Mouse (Mus musculus): ENCODE results near the gene Ccin. TPM values are rescaled to one million over a fixed set of nuclear protein-coding genes. Genes with fewer than 3 reads are reported as not detected.
A peak's percentile ranks its signal among the peaks of the same experiment; 100 is the strongest.

Ccin gene
- not detected in 2 replicates for polyA plus RNA-seq (2012)

DNA sequence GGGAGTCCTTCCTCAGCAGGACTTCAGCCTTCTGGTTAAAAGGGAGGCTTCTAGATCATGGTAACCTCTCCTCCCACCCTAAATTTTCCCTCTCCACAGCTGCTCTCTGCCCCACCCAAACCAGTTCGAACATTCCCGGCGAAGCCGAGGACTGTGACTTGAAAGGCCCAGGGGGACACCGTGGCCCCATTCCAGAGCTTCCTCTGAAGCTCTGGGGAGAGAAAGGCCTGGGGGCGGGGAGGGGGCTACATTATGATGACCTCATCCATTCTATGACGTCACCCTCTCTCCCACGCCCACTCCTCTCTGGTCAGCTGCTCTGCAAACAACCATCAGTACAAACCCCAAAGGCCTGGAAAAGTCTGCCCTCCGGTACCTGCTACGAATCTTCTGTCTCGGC is at the start of gene Ccin:
Gene Ccin, plus strand, starts transcription at position 303 of the 400 bp plus-strand sequence.
- Histone ChIP-seq H3K4me3 (replicated peaks) (peak within 1 kb of the TSS; percentile 57), H3K36me3 (ENCODE audit: control insufficient read depth) (peaks cover 18% of the 10 kb centered on the region), H3K4me1 (ENCODE audit: control insufficient read depth) (peaks cover 14% of the 10 kb centered on the region), H3K9me3 (ENCODE audit: control insufficient read depth, low read length) (no peaks in the 10 kb centered on the region), H3K27me3 (ENCODE audit: control insufficient read depth) (peaks cover 7% of the 10 kb centered on the region)
- no peak for TF ChIP-seq GATA1 (IDR thresholded peaks at IDR 0.05; ENCODE audit: low read length)
- no peak for TF ChIP-seq TAL1 (IDR thresholded peaks at IDR 0.05; ENCODE audit: low read length)

DNA sequence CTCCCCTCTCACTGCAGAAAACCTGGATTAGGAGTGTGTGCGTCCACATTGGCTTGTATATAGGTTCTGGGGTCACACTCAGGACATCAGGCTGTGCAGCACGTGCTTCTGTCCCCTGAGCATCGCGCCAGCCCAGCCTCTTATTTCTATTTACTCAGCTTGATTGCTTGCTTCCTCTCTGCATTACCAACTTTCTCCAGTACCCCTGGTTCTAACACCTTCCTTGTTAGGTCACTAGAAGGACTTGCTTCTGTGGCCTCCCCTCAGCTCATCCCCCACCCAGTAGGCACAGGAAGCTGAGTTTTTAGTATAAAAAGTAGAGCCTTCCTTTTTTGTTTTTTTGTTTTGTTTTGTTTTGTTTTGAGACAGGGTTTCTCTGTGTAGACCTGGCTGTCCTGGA is 47.1 kb upstream of the Ccin start:
- Histone ChIP-seq H3K9me3 (ENCODE audit: control insufficient read depth, low read length) (no peaks in the 10 kb centered on the region), H3K27me3 (ENCODE audit: control insufficient read depth) (no peaks in the 10 kb centered on the region), H3K36me3 (ENCODE audit: control insufficient read depth) (no peaks in the 10 kb centered on the region), H3K4me3 (replicated peaks) (no peak overlapping the region), H3K4me1 (ENCODE audit: control insufficient read depth) (peaks cover 5% of the 10 kb centered on the region)
- no peak for TF ChIP-seq GATA1 (IDR thresholded peaks at IDR 0.05; ENCODE audit: low read length)

GRCm38 (mm10) chr4:43936749-43937674 is 46.3 kb upstream of the Ccin start:
- H3K36me3 ChIP-seq (ENCODE audit: control insufficient read depth), result no peaks in the 10 kb centered on the region
- TF ChIP-seq GATA1 (IDR thresholded peaks at IDR 0.05; ENCODE audit: low read length) (no peak), TAL1 (IDR thresholded peaks at IDR 0.05; ENCODE audit: low read length) (no peak)
- no peaks in the 10 kb centered on the region for H3K27me3 ChIP-seq (ENCODE audit: control insufficient read depth)
- H3K4me3 ChIP-seq (replicated peaks), result no peak overlapping the region
- H3K4me1 ChIP-seq (ENCODE audit: control insufficient read depth), result peaks cover 5% of the 10 kb centered on the region
- no peaks in the 10 kb centered on the region for H3K9me3 ChIP-seq (ENCODE audit: control insufficient read depth, low read length)

- Histone ChIP-seq H3K4me1 (ENCODE audit: control insufficient read depth) (peaks cover 5% of the 10 kb centered on the region), H3K27me3 (ENCODE audit: control insufficient read depth) (no peaks in the 10 kb centered on the region), H3K36me3 (ENCODE audit: control insufficient read depth) (no peaks in the 10 kb centered on the region), H3K4me3 (replicated peaks) (no peak overlapping the region), H3K9me3 (ENCODE audit: control insufficient read depth, low read length) (no peaks in the 10 kb centered on the region)
- TF ChIP-seq TAL1 (IDR thresholded peaks at IDR 0.05; ENCODE audit: low read length) (no peak), GATA1 (IDR thresholded peaks at IDR 0.05; ENCODE audit: low read length) (no peak)
Observed at GRCm38 (mm10) chr4:43941315-43941714, 42.0 kb upstream of the Ccin start.

- H3K36me3 ChIP-seq (ENCODE audit: control insufficient read depth), result no peaks in the 10 kb centered on the region
- no peaks in the 10 kb centered on the region for H3K4me1 ChIP-seq (ENCODE audit: control insufficient read depth)
- no peak overlapping the region for H3K4me3 ChIP-seq (replicated peaks)
- no peaks in the 10 kb centered on the region for H3K27me3 ChIP-seq (ENCODE audit: control insufficient read depth)
- no peak for TF ChIP-seq GATA1 (IDR thresholded peaks at IDR 0.05; ENCODE audit: low read length)
- no peak for TF ChIP-seq TAL1 (IDR thresholded peaks at IDR 0.05; ENCODE audit: low read length)
- H3K9me3 ChIP-seq (ENCODE audit: control insufficient read depth, low read length), result no peaks in the 10 kb centered on the region
Observed at GRCm38 (mm10) chr4:43942421-43942820, 40.9 kb upstream of the Ccin start.

GRCm38 (mm10) chr4:43947571-43947970 is 35.7 kb upstream of the Ccin start:
- no peaks in the 10 kb centered on the region for H3K36me3 ChIP-seq (ENCODE audit: control insufficient read depth)
- H3K27me3 ChIP-seq (ENCODE audit: control insufficient read depth), result no peaks in the 10 kb centered on the region
- no peak overlapping the region for H3K4me3 ChIP-seq (replicated peaks)
- no peak for TF ChIP-seq GATA1 (IDR thresholded peaks at IDR 0.05; ENCODE audit: low read length)
- TF ChIP-seq TAL1 (IDR thresholded peaks at IDR 0.05; ENCODE audit: low read length), result no peak
- no peaks in the 10 kb centered on the region for H3K9me3 ChIP-seq (ENCODE audit: control insufficient read depth, low read length)
- no peaks in the 10 kb centered on the region for H3K4me1 ChIP-seq (ENCODE audit: control insufficient read depth)

DNA sequence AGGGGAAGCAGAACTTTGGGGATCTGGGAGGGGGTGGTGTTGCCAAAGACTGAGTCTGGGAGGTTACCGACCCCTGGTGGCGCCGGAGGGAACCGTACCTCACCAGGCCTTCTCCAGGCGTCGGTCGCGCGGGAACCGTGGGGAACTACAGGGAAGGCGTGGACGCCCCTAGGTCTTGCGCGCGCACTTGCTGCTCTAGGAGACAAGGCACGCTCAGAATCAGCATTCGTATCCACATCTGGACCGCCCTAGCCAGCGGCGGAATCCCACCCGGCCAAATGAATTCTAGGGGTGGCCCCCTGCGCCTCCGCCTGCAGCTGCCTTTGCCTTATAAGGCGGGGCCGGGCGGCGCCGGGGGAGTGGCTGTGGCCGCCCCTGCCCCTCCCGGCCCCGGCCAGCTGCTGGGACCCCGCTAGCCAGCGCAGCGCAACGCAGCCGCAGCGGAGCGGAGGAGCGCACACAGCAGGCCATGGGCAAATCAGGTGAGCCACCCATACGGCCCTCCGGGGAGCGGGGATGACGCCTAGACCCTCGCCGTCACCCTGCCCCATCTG is 25.9 kb upstream of the Ccin start, which contains the start of gene Glipr2:
Gene Glipr2, plus strand, starts transcription at position 110 of the 554 bp plus-strand sequence.
- Histone ChIP-seq H3K9me3 (ENCODE audit: control insufficient read depth, low read length) (no peaks in the 10 kb centered on the region), H3K4me1 (ENCODE audit: control insufficient read depth) (peaks cover 54% of the 10 kb centered on the region), H3K36me3 (ENCODE audit: control insufficient read depth) (peaks cover 4% of the 10 kb centered on the region), H3K4me3 (replicated peaks) (peak within 1 kb of the TSS; percentile 82), H3K27me3 (ENCODE audit: control insufficient read depth) (peaks cover 2% of the 10 kb centered on the region; the same call in 1 of the 2 replicates)
- TF ChIP-seq TAL1 (IDR thresholded peaks at IDR 0.05; ENCODE audit: low read length) (no peak), GATA1 (IDR thresholded peaks at IDR 0.05; ENCODE audit: low read length) (no peak)

DNA sequence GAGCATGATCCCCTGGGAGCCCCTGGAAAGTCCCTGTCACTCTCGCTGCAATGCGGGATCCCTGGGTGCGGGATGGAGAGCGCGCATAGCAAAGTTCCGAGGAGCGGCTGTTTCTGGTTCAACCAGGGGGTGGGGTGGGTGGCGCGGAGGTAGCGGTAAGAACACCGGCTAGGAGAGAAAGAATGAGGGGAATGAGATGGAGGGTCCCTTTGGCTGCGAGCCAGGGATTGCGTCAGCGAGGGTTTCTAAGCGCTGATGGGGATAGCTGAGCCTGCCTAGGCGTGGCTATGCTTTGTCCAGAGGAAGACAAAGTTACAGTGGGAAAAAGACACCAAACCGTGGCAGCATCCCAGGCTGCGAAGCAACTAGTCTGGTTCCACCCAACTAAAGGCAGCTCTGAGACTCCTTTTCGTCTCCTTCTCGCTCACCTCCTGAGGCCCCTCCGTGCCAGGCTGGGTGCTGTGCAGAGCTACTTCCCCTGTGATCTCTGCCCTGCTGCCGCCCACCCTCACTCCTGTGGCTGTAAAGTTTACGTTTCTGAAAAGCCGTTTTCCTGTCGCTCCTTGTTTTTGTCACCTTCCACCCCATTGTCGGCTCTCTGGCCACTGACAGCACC is 25.3 kb upstream of the Ccin start:
- peaks cover 2% of the 10 kb centered on the region; the same call in 1 of the 2 replicates for H3K27me3 ChIP-seq (ENCODE audit: control insufficient read depth)
- H3K4me3 ChIP-seq (replicated peaks), result peak overlapping the region; percentile 82
- H3K36me3 ChIP-seq (ENCODE audit: control insufficient read depth), result peaks cover 6% of the 10 kb centered on the region
- peaks cover 60% of the 10 kb centered on the region for H3K4me1 ChIP-seq (ENCODE audit: control insufficient read depth)
- TF ChIP-seq GATA1 (IDR thresholded peaks at IDR 0.05; ENCODE audit: low read length), result no peak
- TF ChIP-seq TAL1 (IDR thresholded peaks at IDR 0.05; ENCODE audit: low read length), result no peak
- H3K9me3 ChIP-seq (ENCODE audit: control insufficient read depth, low read length), result no peaks in the 10 kb centered on the region
